Mouse (Mus musculus) lung, postnatal 0 days (tissue): ENCODE results near the gene Epas1. TPM values are rescaled to one million over a fixed set of nuclear protein-coding genes. Genes with fewer than 3 reads are reported as not detected.

Source experiments
- ATAC-seq: fragments of 200-750 bp; cut with Nextera tagmentation; 2 replicates; pipeline ENCODE4 v1.8.0; 2017; ENCODE audit warnings: moderate library complexity
- DNase-seq: peaks from one replicate; pipeline ENCODE4 v3.0.0-alpha.2; 2016; ENCODE audit warnings: low spot score
- H3K27ac ChIP-seq: fragments of 300-500 bp; sonication (generic); 2 replicates; pipeline ENCODE4 v1.5.1; 2014; ENCODE audit warnings: antibody characterized with exemption, mild to moderate bottlenecking, low read length, mixed read lengths
- H3K27me3 ChIP-seq: fragments of 300-500 bp; sonication (generic); replicated peaks from 2 replicates; pipeline ENCODE4 v1.6.1; 2014; ENCODE audit warnings: low read length, mixed read lengths; ENCODE audit not compliant: insufficient read depth
- H3K36me3 ChIP-seq: fragments of 300-500 bp; sonication (generic); 2 replicates; pipeline ENCODE4 v1.6.1; 2014; ENCODE audit warnings: low read length, mixed read lengths; ENCODE audit not compliant: insufficient read depth
- H3K4me1 ChIP-seq: fragments of 300-500 bp; sonication (generic); 2 replicates; pipeline ENCODE4 v1.6.1; 2014; ENCODE audit warnings: antibody characterized with exemption, low read depth, low read length, mixed read lengths; ENCODE audit not compliant: insufficient read depth
- H3K4me2 ChIP-seq: fragments of 300-500 bp; sonication (generic); replicated peaks from 2 replicates; pipeline ENCODE4 v1.6.1; 2014; ENCODE audit warnings: low read depth, mild to moderate bottlenecking, low read length, moderate library complexity, mixed read lengths
- H3K4me3 ChIP-seq: fragments of 300-500 bp; sonication (generic); 2 replicates; pipeline ENCODE4 v1.5.1; 2014; ENCODE audit warnings: low read depth, low read length
- H3K9ac ChIP-seq: fragments of 300-500 bp; sonication (generic); replicated peaks from 2 replicates; pipeline ENCODE4 v1.6.1; 2014; ENCODE audit warnings: low read depth, mild to moderate bottlenecking
- H3K9me3 ChIP-seq: fragments of 300-500 bp; sonication (generic); 2 replicates; pipeline ENCODE4 v1.6.1; 2016; ENCODE audit warnings: low read length, mixed read lengths
- CTCF ChIP-seq: IDR thresholded peaks from 2 replicates; pipeline ENCODE4 v1.5.1; 2016; ENCODE audit warnings: antibody characterized with exemption, mild to moderate bottlenecking
- EP300 ChIP-seq: IDR thresholded peaks from 2 replicates; pipeline ENCODE4 v1.6.1; 2016; ENCODE audit warnings: antibody characterized with exemption, mild to moderate bottlenecking, control low read depth
- WGBS: fragments of 180-500 bp; shearing (Covaris S2); extraction: QIAGEN DNeasy Blood & Tissue Kit; methylation state at CpG from one replicate; pipeline ENCODE4 v1.1.7; 2014; 5-methylcytosine and 5-hydroxymethylcytosine counted together
- polyA plus RNA-seq: library from polyadenylated mRNA; unstranded; fragments of >200 nt; fragmentation: Nextera tagmentation; extraction: Ambion mirVana; gene quantifications from 2 replicates; pipeline ENCODE4 v1.2.1, GENCODE M21; 2015

Gene Epas1
- polyA plus RNA-seq, 1 experiment from 2014 or later, result 89.8 TPM

- Histone ChIP-seq H3K4me1 (no peaks in the 10 kb centered on the region), H3K27me3 (no peaks in the 10 kb centered on the region), H3K4me2 (no peak overlapping the region), H3K9ac (no peak overlapping the region), H3K4me3 (no peak overlapping the region), H3K36me3 (peaks cover 10% of the 10 kb centered on the region), H3K9me3 (no peaks in the 10 kb centered on the region), H3K27ac (no peak overlapping the region)
- WGBS, result 67% methylated on average over 19 of the region's 19 CpGs
- DNase-seq, result no peak
- TF ChIP-seq EP300, result no peak
- peak; percentile 84 for TF ChIP-seq CTCF
- peak; percentile 25; the same call in 1 of the 2 replicates for ATAC-seq
These were observed 79.2 kb downstream of the Epas1 start for GRCm38 (mm10) chr17:86832562-86833327.

- ATAC-seq (no peak), DNase-seq (no peak)
- H3K27ac ChIP-seq, result no peak overlapping the region
- TF ChIP-seq CTCF, result no peak
- no peak for TF ChIP-seq EP300
- no peak overlapping the region for H3K4me2 ChIP-seq
- H3K4me3 ChIP-seq, result no peak overlapping the region
- 87% methylated on average over 10 of the region's 10 CpGs for WGBS
- no peak overlapping the region for H3K9ac ChIP-seq
- H3K36me3 ChIP-seq, result peaks cover 5% of the 10 kb centered on the region; the same call in 1 of the 2 replicates
- no peaks in the 10 kb centered on the region for H3K9me3 ChIP-seq
- no peaks in the 10 kb centered on the region for H3K4me1 ChIP-seq
- no peaks in the 10 kb centered on the region for H3K27me3 ChIP-seq
These were observed 80.4 kb downstream of the Epas1 start for GRCm38 (mm10) chr17:86833945-86834344.

GRCm38 (mm10) chr17:86839308-86839707 lies 85.8 kb downstream of the Epas1 start:
- no peaks in the 10 kb centered on the region for H3K27me3 ChIP-seq
- no peak for DNase-seq
- H3K4me3 ChIP-seq, result no peak overlapping the region
- 79% methylated on average over 5 of the region's 5 CpGs for WGBS
- no peaks in the 10 kb centered on the region for H3K36me3 ChIP-seq
- H3K27ac ChIP-seq, result no peak overlapping the region
- no peaks in the 10 kb centered on the region for H3K9me3 ChIP-seq
- H3K9ac ChIP-seq, result no peak overlapping the region
- no peaks in the 10 kb centered on the region for H3K4me1 ChIP-seq
- H3K4me2 ChIP-seq, result no peak overlapping the region
- no peak for ATAC-seq
- TF ChIP-seq EP300, result no peak
- TF ChIP-seq CTCF, result no peak

GRCm38 (mm10) chr17:86850700-86851337 lies 97.3 kb downstream of the Epas1 start:
- no peak overlapping the region for H3K4me3 ChIP-seq
- ATAC-seq, result no peak
- H3K4me1 ChIP-seq, result no peaks in the 10 kb centered on the region
- no peak overlapping the region for H3K4me2 ChIP-seq
- DNase-seq, result no peak
- no peaks in the 10 kb centered on the region for H3K36me3 ChIP-seq
- 58% methylated on average over 9 of the region's 9 CpGs for WGBS
- H3K27ac ChIP-seq, result no peak overlapping the region
- no peak overlapping the region for H3K9ac ChIP-seq
- no peaks in the 10 kb centered on the region for H3K27me3 ChIP-seq
- no peaks in the 10 kb centered on the region for H3K9me3 ChIP-seq
- TF ChIP-seq EP300 (no peak), CTCF (no peak)

GRCm38 (mm10) chr17:86851782-86852181 lies 98.3 kb downstream of the Epas1 start:
- no peak for ATAC-seq
- no peak overlapping the region for H3K4me2 ChIP-seq
- TF ChIP-seq CTCF (no peak), EP300 (no peak)
- no peak overlapping the region for H3K9ac ChIP-seq
- H3K27ac ChIP-seq, result no peak overlapping the region
- no peak overlapping the region for H3K4me3 ChIP-seq
- H3K9me3 ChIP-seq, result no peaks in the 10 kb centered on the region
- H3K36me3 ChIP-seq, result no peaks in the 10 kb centered on the region
- 90% methylated on average over 2 of the region's 2 CpGs for WGBS
- no peaks in the 10 kb centered on the region for H3K27me3 ChIP-seq
- DNase-seq, result no peak
- H3K4me1 ChIP-seq, result no peaks in the 10 kb centered on the region

GRCm38 (mm10) chr17:86852591-86853031 lies 99.1 kb downstream of the Epas1 start:
- Histone ChIP-seq H3K9me3 (no peaks in the 10 kb centered on the region), H3K27ac (no peak overlapping the region), H3K36me3 (no peaks in the 10 kb centered on the region), H3K4me1 (no peaks in the 10 kb centered on the region), H3K4me2 (no peak overlapping the region), H3K9ac (no peak overlapping the region), H3K4me3 (no peak overlapping the region), H3K27me3 (no peaks in the 10 kb centered on the region)
- 54% methylated on average over 13 of the region's 13 CpGs for WGBS
- ATAC-seq (no peak), DNase-seq (no peak)
- no peak for TF ChIP-seq EP300
- no peak for TF ChIP-seq CTCF
